Mouse (Mus musculus) thymus, adult 2 months (tissue): ENCODE results near the gene Gm49395.

Experiments
- CTCF ChIP-seq: fragments of 200-500 bp; IDR thresholded peaks from 2 replicates; pipeline ENCODE4 v1.5.1; 2012; ENCODE audit warnings: mild to moderate bottlenecking, control low read depth, low read length, moderate library complexity, borderline replicate concordance; ENCODE audit not compliant: control insufficient read depth, poor library complexity, insufficient read depth; ENCODE audit errors: extremely low read depth
- POLR2A ChIP-seq: fragments of 200-500 bp; IDR thresholded peaks from 2 replicates; pipeline ENCODE4 v1.6.1; 2012; ENCODE audit warnings: mild to moderate bottlenecking, low read length, control low read depth, moderate library complexity; ENCODE audit not compliant: control insufficient read depth, poor library complexity, insufficient read depth; ENCODE audit errors: extremely low read depth

- TF ChIP-seq POLR2A (no peak), CTCF (no peak)
These were observed 22.8 kb upstream of the Gm49395 start for GRCm38 (mm10) chr13:115124521-115124920.
